Mouse (Mus musculus) liver, embryonic 14.5 days (tissue): ENCODE data around the gene Kremen2.

Source experiments
- CTCF ChIP-seq: IDR thresholded peaks from 2 replicates; pipeline ENCODE4 v1.5.1; 2016; ENCODE audit warnings: antibody characterized with exemption, low read depth, control low read depth
- EP300 ChIP-seq: IDR thresholded peaks from 2 replicates; pipeline ENCODE4 v1.6.1; 2016; ENCODE audit warnings: antibody characterized with exemption, low read depth

- TF ChIP-seq CTCF (no peak), EP300 (no peak)
Measured at GRCm38 (mm10) chr17:23760231-23760630, 14.6 kb upstream of the Kremen2 start.
